Mouse (Mus musculus) CH12.LX (cell line): Measurements from ENCODE around the gene Rxylt1. TPM values are rescaled to one million over a fixed set of nuclear protein-coding genes. Genes with fewer than 3 reads are reported as not detected.

Experiments used
- DNase-seq: peaks from one replicate; pipeline ENCODE4 v3.0.0-alpha.2; 2013; ENCODE audit errors: extremely low read depth
- H3K27ac ChIP-seq: 2 replicates; pipeline ENCODE4 v1.5.1; 2012; ENCODE audit warnings: low read depth, mild to moderate bottlenecking, control low read depth, moderate library complexity; ENCODE audit not compliant: insufficient read depth
- H3K27me3 ChIP-seq: replicated peaks from 2 replicates; pipeline ENCODE3; 2012; ENCODE audit warnings: inconsistent platforms
- H3K36me3 ChIP-seq, 2 experiments: replicated peaks in 1 of 2; 2 replicates each; pipeline versions ENCODE3 to v1.6.1; 2012; ENCODE audit warnings: inconsistent platforms in 1 of 2, low read length in 1 of 2, mild to moderate bottlenecking in 1 of 2, mixed read lengths in 1 of 2, moderate library complexity in 1 of 2; ENCODE audit not compliant: control insufficient read depth in 1 of 2, insufficient read depth in 1 of 2
- H3K4me1 ChIP-seq, 2 experiments: 2 replicates each; pipeline ENCODE4 v1.6.1; 2012; ENCODE audit warnings: inconsistent platforms in 1 of 2, moderate library complexity in 1 of 2; ENCODE audit not compliant: insufficient read depth in 2 of 2, control insufficient read depth in 1 of 2
- H3K4me2 ChIP-seq: 2 replicates; pipeline ENCODE4 v1.6.1; 2012; ENCODE audit warnings: low read depth, mild to moderate bottlenecking, control low read depth; ENCODE audit not compliant: poor library complexity, insufficient read depth, severe bottlenecking
- H3K4me3 ChIP-seq, 3 experiments: fragments of 150-350 bp in 1 of 3; sonication (generic) in 1 of 3; replicated peaks in 1 of 3; 2 replicates each; pipeline versions ENCODE3 to v1.5.1; 2011 to 2012; ENCODE audit warnings: low read depth in 2 of 3, low read length in 2 of 3, mild to moderate bottlenecking in 2 of 3, moderate library complexity in 2 of 3, control low read depth in 1 of 3, improper control_type of control experiment in 1 of 3, inconsistent platforms in 1 of 3, mixed read lengths in 1 of 3; ENCODE audit not compliant: poor library complexity in 1 of 3
- H3K79me2 ChIP-seq: replicated peaks from 2 replicates; pipeline ENCODE4 v1.6.1; 2012; ENCODE audit warnings: mild to moderate bottlenecking, moderate library complexity; ENCODE audit not compliant: control insufficient read depth, poor library complexity, insufficient read depth, severe bottlenecking; ENCODE audit errors: extremely low read depth
- H3K9ac ChIP-seq: 2 replicates; pipeline ENCODE4 v1.6.1; 2012; ENCODE audit warnings: low read depth, mild to moderate bottlenecking, control low read depth, moderate library complexity; ENCODE audit not compliant: insufficient read depth
- H3K9me3 ChIP-seq: replicated peaks from 2 replicates; pipeline ENCODE3; 2012; ENCODE audit warnings: low read length, inconsistent platforms, mixed read lengths
- BHLHE40 ChIP-seq: IDR thresholded peaks from 2 replicates; pipeline ENCODE4 v1.6.1; 2011; ENCODE audit warnings: mild to moderate bottlenecking, low read depth, low read length, improper control_type of control experiment
- CHD1 ChIP-seq: IDR thresholded peaks from 2 replicates; pipeline ENCODE4 v1.6.1; 2012; ENCODE audit warnings: low read depth, low read length, improper control_type of control experiment, inconsistent platforms
- CHD2 ChIP-seq: IDR thresholded peaks from 2 replicates; pipeline ENCODE4 v1.6.1; 2011; ENCODE audit warnings: low read length, improper control_type of control experiment
- CTCF ChIP-seq, 2 experiments: IDR thresholded peaks in 1 of 2; conservative IDR thresholded peaks in 1 of 2; 2 replicates each; pipeline ENCODE4 v1.5.1; 2011 to 2012; ENCODE audit warnings: low read depth in 2 of 2, low read length in 2 of 2, improper control_type of control experiment in 1 of 2, inconsistent platforms in 1 of 2, mild to moderate bottlenecking in 1 of 2, moderate library complexity in 1 of 2
- E2F4 ChIP-seq: IDR thresholded peaks from 2 replicates; pipeline ENCODE4 v1.6.1; 2011; ENCODE audit warnings: low read depth, low read length, improper control_type of control experiment; ENCODE audit not compliant: insufficient replicate concordance
- ELF1 ChIP-seq: IDR thresholded peaks from 2 replicates; pipeline ENCODE4 v1.6.1; 2014; ENCODE audit warnings: low read depth, mild to moderate bottlenecking, inconsistent platforms, low read length, improper control_type of control experiment
- EP300 ChIP-seq: IDR thresholded peaks from 2 replicates; pipeline ENCODE4 v1.6.1; 2011; ENCODE audit warnings: low read length, improper control_type of control experiment
- ETS1 ChIP-seq: conservative IDR thresholded peaks from 2 replicates; pipeline ENCODE4 v1.6.1; 2012; ENCODE audit warnings: low read depth, mild to moderate bottlenecking, inconsistent platforms, low read length, improper control_type of control experiment, moderate library complexity
- JUND ChIP-seq: conservative IDR thresholded peaks from 2 replicates; pipeline ENCODE4 v1.6.1; 2011; ENCODE audit warnings: low read depth, low read length, improper control_type of control experiment
- KAT2A ChIP-seq: IDR thresholded peaks from 2 replicates; pipeline ENCODE4 v1.6.1; 2012; ENCODE audit warnings: low read length, improper control_type of control experiment, inconsistent platforms; ENCODE audit not compliant: insufficient replicate concordance
- MAFK ChIP-seq: IDR thresholded peaks from 2 replicates; pipeline ENCODE4 v1.6.1; 2011; ENCODE audit warnings: low read length, improper control_type of control experiment; ENCODE audit not compliant: insufficient replicate concordance
- MAZ ChIP-seq: IDR thresholded peaks from 2 replicates; pipeline ENCODE4 v1.6.1; 2012; ENCODE audit warnings: low read depth, mild to moderate bottlenecking, inconsistent platforms, low read length, improper control_type of control experiment, moderate library complexity
- MEF2A ChIP-seq: IDR thresholded peaks from 2 replicates; pipeline ENCODE4 v1.6.1; 2014; ENCODE audit warnings: low read depth, mild to moderate bottlenecking, inconsistent platforms, low read length, improper control_type of control experiment, borderline replicate concordance
- MXI1 ChIP-seq: IDR thresholded peaks from 2 replicates; pipeline ENCODE4 v1.6.1; 2011; ENCODE audit warnings: mild to moderate bottlenecking, low read depth, low read length, improper control_type of control experiment
- NELFE ChIP-seq: IDR thresholded peaks from 2 replicates; pipeline ENCODE4 v1.6.1; 2011; ENCODE audit warnings: low read depth, low read length, improper control_type of control experiment
- NRF1 ChIP-seq: IDR thresholded peaks from 2 replicates; pipeline ENCODE4 v1.6.1; 2014; ENCODE audit warnings: low read depth, mild to moderate bottlenecking, inconsistent platforms, low read length, improper control_type of control experiment, moderate library complexity
- PAX5 ChIP-seq: IDR thresholded peaks from 2 replicates; pipeline ENCODE4 v1.6.1; 2012; ENCODE audit warnings: low read length, inconsistent platforms, mixed read lengths
- POLR2A ChIP-seq: IDR thresholded peaks from 2 replicates; pipeline ENCODE4 v1.6.1; 2011; ENCODE audit warnings: low read depth, mild to moderate bottlenecking, improper control_type of control experiment, low read length
- RAD21 ChIP-seq: IDR thresholded peaks from 2 replicates; pipeline ENCODE4 v1.6.1; 2011; ENCODE audit warnings: low read depth, mild to moderate bottlenecking, low read length, improper control_type of control experiment, moderate library complexity
- SMC3 ChIP-seq: IDR thresholded peaks from 2 replicates; pipeline ENCODE4 v1.6.1; 2011; ENCODE audit warnings: low read depth, low read length, improper control_type of control experiment
- TCF12 ChIP-seq: IDR thresholded peaks from 2 replicates; pipeline ENCODE4 v1.6.1; 2014; ENCODE audit warnings: low read depth, mild to moderate bottlenecking, inconsistent platforms, low read length, improper control_type of control experiment
- ZKSCAN1 ChIP-seq: IDR thresholded peaks from 2 replicates; pipeline ENCODE4 v1.6.1; 2012; ENCODE audit warnings: low read depth, inconsistent platforms, low read length, improper control_type of control experiment, borderline replicate concordance
- dilution Hi-C: fragments of 300-500 bp; cut with MboI; formaldehyde crosslinking; loops from 2 replicates; pipeline ENCODE4 v1.14.3; 2020; ENCODE audit warnings: low sequenced_read_pairs; ENCODE audit not compliant: extremely low pct_unique_long_range_greater_than_20kb, extremely low pct_ligation_motif_present
- in situ Hi-C: fragments of 300-500 bp; cut with MboI; formaldehyde crosslinking; loops from 3 replicates; pipeline ENCODE4 v1.14.3; 2019; ENCODE audit warnings: low sequenced_read_pairs, low pct_ligation_motif_present, low pct_unique_long_range_greater_than_20kb, mixed read lengths
- polyA plus RNA-seq: library from polyadenylated mRNA; unstranded; fragments of >175 nt; gene quantifications from 2 replicates; pipeline ENCODE4 v1.2.1, GENCODE M21; 2012; ENCODE audit warnings: low read depth; ENCODE audit not compliant: insufficient read length
- total RNA-seq, 2 experiments: library from RNA; depleted of rRNA; stranded (reverse); fragments of 300-350 nt in 1 of 2; fragments of >200 nt in 1 of 2; gene quantifications; 2 replicates each; pipeline ENCODE4 v1.2.3; 2012 to 2014

The Rxylt1 gene
- total and polyA plus RNA-seq, 3 experiments, result 19.5 to 78.0 (median 57.4) TPM

DNA sequence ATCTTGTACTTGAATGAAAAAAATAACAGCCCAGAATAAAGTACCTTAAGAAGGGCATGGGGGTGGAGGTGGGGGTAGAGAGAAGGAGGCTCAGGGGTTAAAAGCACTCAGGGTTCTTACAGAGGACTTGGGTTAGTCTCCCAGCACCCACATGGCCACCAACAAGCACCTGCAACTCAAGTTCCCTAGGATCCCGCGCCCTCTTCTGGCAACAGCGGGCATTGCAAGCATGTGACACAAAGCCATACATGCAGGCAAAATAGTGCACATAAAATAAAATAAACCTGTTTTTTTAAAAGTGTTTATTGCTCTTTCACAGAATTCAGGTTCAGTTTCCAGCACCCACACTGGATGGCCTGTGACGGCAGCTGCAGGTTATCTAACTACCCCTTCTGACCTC is 56.8 kb downstream of the Rxylt1 start:
- H3K4me3 ChIP-seq, result no peak overlapping the region
- peak; percentile 23 for DNase-seq
- H3K9ac ChIP-seq, result no peak overlapping the region
- no peak for TF ChIP-seq JUND
- no peak for TF ChIP-seq MAZ
- TF ChIP-seq PAX5, result no peak
- TF ChIP-seq CHD2, result no peak
- no peak for TF ChIP-seq SMC3
- TF ChIP-seq RAD21, result peak; percentile 12
- no peak for TF ChIP-seq KAT2A
- TF ChIP-seq CHD1, result no peak
- peak in 1 of 2 experiments; percentile 40; a peak in 3 of 4 replicates for TF ChIP-seq CTCF (conservative IDR thresholded peaks at IDR 0.05 in 1 of 2, IDR thresholded peaks at IDR 0.05 in 1 of 2; ENCODE audit: low read depth in 2 of 2, low read length in 2 of 2)
- no peak for TF ChIP-seq MEF2A
- no peak for TF ChIP-seq POLR2A
- TF ChIP-seq TCF12, result no peak
- no peak for TF ChIP-seq MAFK
- no peak for TF ChIP-seq BHLHE40
- no peak for TF ChIP-seq ZKSCAN1
- TF ChIP-seq EP300, result no peak
- no peak for TF ChIP-seq NELFE
- TF ChIP-seq NRF1, result no peak
- TF ChIP-seq, all 38 proteins: peak for 2
- H3K79me2 ChIP-seq, result no peaks in the 10 kb centered on the region
- dilution Hi-C loops (no loop called here), in situ Hi-C loops (no loop called here)
- H3K9me3 ChIP-seq, result peaks cover 4% of the 10 kb centered on the region
- no peak overlapping the region for H3K27ac ChIP-seq
- no peaks in the 10 kb centered on the region for H3K4me1 ChIP-seq
- no peaks in the 10 kb centered on the region for H3K27me3 ChIP-seq
- no peak overlapping the region for H3K4me2 ChIP-seq
- H3K36me3 ChIP-seq, result no peaks in the 10 kb centered on the region

GRCm38 (mm10) chr10:122039566-122039965 is 57.6 kb downstream of the Rxylt1 start:
- Histone ChIP-seq H3K79me2 (no peaks in the 10 kb centered on the region), H3K9ac (no peak overlapping the region), H3K4me3 (no peak overlapping the region), H3K27me3 (no peaks in the 10 kb centered on the region), H3K27ac (no peak overlapping the region), H3K4me1 (no peaks in the 10 kb centered on the region), H3K36me3 (no peaks in the 10 kb centered on the region), H3K4me2 (no peak overlapping the region), H3K9me3 (peaks cover 4% of the 10 kb centered on the region)
- dilution Hi-C loops (no loop called here), in situ Hi-C loops (no loop called here)
- TF ChIP-seq MAZ (no peak), ETS1 (no peak), MXI1 (no peak), E2F4 (no peak), POLR2A (no peak), ELF1 (no peak)
- no peak for DNase-seq
